Mouse (Mus musculus): ENCODE measurements around the gene Stat3.

DNA sequence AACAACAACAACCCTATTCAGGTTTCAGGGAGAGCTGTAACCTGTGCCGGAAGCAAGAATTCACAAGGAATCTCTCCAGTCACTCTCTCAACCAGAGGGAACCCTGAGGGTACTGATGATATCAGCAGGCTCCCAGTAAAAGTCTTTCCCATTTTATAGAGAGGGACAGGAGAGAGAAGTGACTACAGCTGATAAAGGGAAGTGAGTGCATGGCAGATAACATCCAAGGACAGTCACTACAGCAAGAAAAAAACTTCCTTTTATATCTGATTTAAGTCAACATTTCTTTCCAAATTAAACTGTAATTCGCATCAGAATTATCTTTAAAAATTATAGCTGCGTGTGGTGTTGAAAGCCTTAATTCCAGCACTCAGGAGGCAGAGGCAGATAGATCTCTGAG is 12.0 kb downstream of the Stat3 start:
- TF ChIP-seq CTCF (IDR thresholded peaks at IDR 0.05; ENCODE audit: low read depth, low read length) (no peak), TAL1 (conservative IDR thresholded peaks at IDR 0.05; ENCODE audit: low read depth, low read length) (no peak)

Data from G1E (cell line).